Mouse (Mus musculus) liver, adult 2 months (tissue): ENCODE measurements around the gene Zbtb25.

ENCODE experiments used
- CTCF ChIP-seq: fragments of 200-500 bp; IDR thresholded peaks from 2 replicates; pipeline ENCODE4 v1.5.1; 2011; ENCODE audit warnings: low read depth, low read length, control low read depth
- POLR2A ChIP-seq: fragments of 200-500 bp; IDR thresholded peaks from 2 replicates; pipeline ENCODE4 v1.6.1; 2011; ENCODE audit warnings: low read length, control low read depth; ENCODE audit not compliant: insufficient read depth; ENCODE audit errors: extremely low read depth

DNA sequence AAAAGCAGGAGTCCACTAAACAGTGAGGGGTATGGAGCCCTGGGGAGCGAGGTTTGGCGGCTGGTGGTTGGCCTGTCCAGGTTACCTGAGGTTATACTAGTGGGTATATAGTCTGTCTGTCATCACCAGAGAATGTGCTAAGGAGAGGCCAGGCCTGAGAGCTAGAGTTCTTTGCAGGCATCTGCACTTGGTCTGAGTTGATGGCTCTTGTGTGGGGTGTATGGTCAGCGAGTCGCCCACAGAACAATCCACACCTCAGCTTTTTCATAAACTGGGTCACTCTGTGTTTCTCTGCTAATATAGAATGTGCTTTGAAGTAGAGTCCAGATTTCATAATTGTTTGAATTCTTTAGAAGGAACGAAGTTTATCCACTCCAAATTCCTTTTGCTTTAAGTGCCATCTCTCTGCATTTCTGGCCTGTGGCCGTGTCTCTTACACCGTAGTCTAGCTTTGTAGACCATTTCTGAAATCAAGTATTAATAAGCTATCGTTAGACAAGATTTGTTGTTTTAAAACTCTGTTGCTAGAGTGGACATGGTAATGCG is 70.0 kb downstream of the Zbtb25 start:
- no peak for TF ChIP-seq CTCF
- no peak for TF ChIP-seq POLR2A
